ENCODE assay signal across 14 mouse cellular contexts in the genomic region with DNA sequence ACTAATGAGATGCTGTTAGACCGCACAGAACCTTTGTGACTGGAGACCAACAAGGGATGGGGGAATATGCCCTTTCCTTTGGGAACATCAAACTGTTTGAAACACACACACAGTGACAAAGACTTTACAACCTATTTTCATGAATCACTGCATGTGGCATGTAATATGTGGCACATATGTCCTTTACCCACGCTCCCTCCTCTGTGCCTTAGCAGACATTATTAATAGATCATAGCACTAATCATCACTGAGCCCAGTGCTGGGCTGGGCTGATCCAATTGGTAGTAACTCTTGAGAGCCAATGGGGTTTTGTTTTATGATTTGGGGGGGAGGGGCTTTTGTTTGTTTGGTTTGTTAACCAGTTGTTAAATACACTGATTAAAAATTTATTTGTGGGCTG. TPM values are rescaled to one million over a fixed set of nuclear protein-coding genes. Genes with fewer than 3 reads are reported as not detected.
DNase-seq lines count a peak whose midpoint lies in the region; ATAC-seq lines count a peak whose summit lies in the region.
"Had no signal": no experiment of that assay in that cellular context is flagged by ENCODE, and none has a peak within 500 bp of the region (broad histone marks: within the 10 kb centered on the region; RNA-seq: fewer than 3 reads in every experiment).

No protein-coding gene starts in this region.

- WGBS in forebrain, embryonic 12.5 days: 52% methylated on average over 2 of the region's 2 CpGs
- WGBS in hindbrain, embryonic 15.5 days: 34% methylated on average over 2 of the region's 2 CpGs
- 56% methylated on average over 2 of the region's 2 CpGs for WGBS in midbrain, embryonic 12.5 days

- peak overlapping the region; percentile 95 for H3K27ac ChIP-seq in forebrain, embryonic 12.5 days
- H3K27ac ChIP-seq in hindbrain, embryonic 15.5 days (replicated peaks): peak overlapping the region; percentile 77
- H3K27ac ChIP-seq in midbrain, embryonic 12.5 days (replicated peaks): peak overlapping the region; percentile 86
- H3K27ac ChIP-seq: embryonic facial prominence, embryonic 12.5 days had no signal

- peak; percentile 20 for DNase-seq in MN1 (ENCODE audit: low spot score)
- DNase-seq in kidney, adult 8-10 months: no peak
- no peak for DNase-seq in B cell, adult 2 months
- DNase-seq in left cerebral cortex, adult 8-10 months (ENCODE audit: low spot score in 2 of 2): no peak
- DNase-seq in Muller cell, postnatal 12 days (ENCODE audit: inconsistent ontology term): no peak
- DNase-seq: cerebellum, adult 8-10 months; lung, adult 2 months; thymus, postnatal 4 days had no signal

- peaks cover 19% of the 10 kb centered on the region for H3K4me1 ChIP-seq in forebrain, embryonic 12.5 days
- peaks cover 14% of the 10 kb centered on the region for H3K4me1 ChIP-seq in hindbrain, embryonic 15.5 days (replicated peaks)
- H3K4me1 ChIP-seq in midbrain, embryonic 12.5 days: peaks cover 15% of the 10 kb centered on the region

- H3K4me3 ChIP-seq in forebrain, embryonic 12.5 days (replicated peaks): no peak overlapping the region
- H3K4me3 ChIP-seq in hindbrain, embryonic 15.5 days: no peak overlapping the region
- H3K4me3 ChIP-seq in midbrain, embryonic 12.5 days: no peak overlapping the region
- H3K4me3 ChIP-seq: embryonic facial prominence, embryonic 12.5 days had no signal

- H3K27me3 ChIP-seq in forebrain, embryonic 12.5 days: no peaks in the 10 kb centered on the region
- H3K27me3 ChIP-seq in hindbrain, embryonic 15.5 days: no peaks in the 10 kb centered on the region
- H3K27me3 ChIP-seq in midbrain, embryonic 12.5 days: no peaks in the 10 kb centered on the region
- H3K27me3 ChIP-seq: embryonic facial prominence, embryonic 12.5 days; Patski had no signal

- peak overlapping the region; percentile 35 for H3K4me2 ChIP-seq in forebrain, embryonic 12.5 days
- peak overlapping the region; percentile 2 for H3K4me2 ChIP-seq in hindbrain, embryonic 15.5 days
- H3K4me2 ChIP-seq in midbrain, embryonic 12.5 days (replicated peaks): peak overlapping the region; percentile 27
- H3K4me2 ChIP-seq: embryonic facial prominence, embryonic 12.5 days had no signal

- no peak; the same call in 1 of the 2 replicates for ATAC-seq in forebrain, embryonic 12.5 days (ENCODE audit: low FRiP score)
- ATAC-seq in hindbrain, embryonic 15.5 days (ENCODE audit: low FRiP score, low read depth): peak; percentile 40; the same call in 1 of the 2 replicates
- peak; percentile 55; the same call in 1 of the 2 replicates for ATAC-seq in midbrain, embryonic 12.5 days (ENCODE audit: low FRiP score, low read depth)
- ATAC-seq: Patski had no signal

- H3K9ac ChIP-seq in forebrain, embryonic 12.5 days: no peak overlapping the region
- no peak overlapping the region for H3K9ac ChIP-seq in hindbrain, embryonic 15.5 days
- H3K9ac ChIP-seq in midbrain, embryonic 12.5 days (replicated peaks): no peak overlapping the region
- H3K9ac ChIP-seq: embryonic facial prominence, embryonic 12.5 days had no signal

- H3K9me3 ChIP-seq in forebrain, embryonic 12.5 days: no peaks in the 10 kb centered on the region
- no peaks in the 10 kb centered on the region for H3K9me3 ChIP-seq in hindbrain, embryonic 15.5 days
- no peaks in the 10 kb centered on the region for H3K9me3 ChIP-seq in midbrain, embryonic 12.5 days
- H3K9me3 ChIP-seq: embryonic facial prominence, embryonic 12.5 days had no signal

- no peaks in the 10 kb centered on the region for H3K36me3 ChIP-seq in forebrain, embryonic 12.5 days (replicated peaks)
- no peaks in the 10 kb centered on the region for H3K36me3 ChIP-seq in hindbrain, embryonic 15.5 days
- no peaks in the 10 kb centered on the region for H3K36me3 ChIP-seq in midbrain, embryonic 12.5 days
- H3K36me3 ChIP-seq: embryonic facial prominence, embryonic 12.5 days had no signal

RNA-seq across cellular contexts. Expression of gene Galnt15, which starts 11.3 kb away (rescaled TPM):
- 0.14 and 0.18 TPM in 2 replicates for polyA plus RNA-seq in forebrain, embryonic 12.5 days (2016; fragmentation: Nextera tagmentation; extraction: Ambion mirVana)
- 0.68 and 0.73 TPM in 2 replicates for polyA plus RNA-seq in hindbrain, embryonic 15.5 days (2015; fragmentation: Nextera tagmentation; extraction: Ambion mirVana)
- polyA plus RNA-seq in midbrain, embryonic 12.5 days (2016; fragmentation: Nextera tagmentation; extraction: Ambion mirVana): 0.09 and 0.10 TPM in 2 replicates
- 1 to 10 TPM; 2.4 to 4.9 (median 4.1) TPM for total RNA-seq in left cerebral cortex, adult 8-10 months (2022)
- total RNA-seq: megakaryocyte, adult 5-6 weeks had no signal
